Mouse (Mus musculus): Measurements from ENCODE around the gene Crtc1. TPM values are rescaled to one million over a fixed set of nuclear protein-coding genes. Genes with fewer than 3 reads are reported as not detected.

Crtc1 gene
- polyA plus RNA-seq, 1 experiment from 2014 or later, result 23.4 TPM

Other genes with a start within 250 kb of the Crtc1 start
- 3.9 and 4.0 TPM in 2 replicates for gene Slc25a42, start 227.3 kb downstream of the Crtc1 start, polyA plus RNA-seq (2014; fragmentation: Nextera tagmentation; extraction: Ambion mirVana)
- gene Sugp2, start 205.4 kb downstream of the Crtc1 start, polyA plus RNA-seq (2014; fragmentation: Nextera tagmentation; extraction: Ambion mirVana), result 28.1 and 31.7 TPM in 2 replicates
- 24.4 and 25.8 TPM in 2 replicates for gene Armc6, start 205.1 kb downstream of the Crtc1 start, polyA plus RNA-seq (2014; fragmentation: Nextera tagmentation; extraction: Ambion mirVana)
- 33.5 and 34.7 TPM in 2 replicates for gene Homer3, start 156.8 kb downstream of the Crtc1 start, polyA plus RNA-seq (2014; fragmentation: Nextera tagmentation; extraction: Ambion mirVana)
- gene Ddx49, start 137.1 kb downstream of the Crtc1 start, polyA plus RNA-seq (2014; fragmentation: Nextera tagmentation; extraction: Ambion mirVana), result 47.5 and 49.7 TPM in 2 replicates
- gene Cope, start 137.1 kb downstream of the Crtc1 start, polyA plus RNA-seq (2014; fragmentation: Nextera tagmentation; extraction: Ambion mirVana), result 331 and 336 TPM in 2 replicates
- gene Cers1, start 123.8 kb downstream of the Crtc1 start, polyA plus RNA-seq (2014; fragmentation: Nextera tagmentation; extraction: Ambion mirVana), result 4.3 and 4.6 TPM in 2 replicates
- 1.8 and 2.1 TPM in 2 replicates for gene Gdf1, start 109.8 kb downstream of the Crtc1 start, polyA plus RNA-seq (2014; fragmentation: Nextera tagmentation; extraction: Ambion mirVana)
- 16.6 and 19.4 TPM in 2 replicates for gene Upf1, start 86.3 kb downstream of the Crtc1 start, polyA plus RNA-seq (2014; fragmentation: Nextera tagmentation; extraction: Ambion mirVana)
- 0.44 and 0.77 TPM in 2 replicates for gene Comp, start 66.0 kb downstream of the Crtc1 start, polyA plus RNA-seq (2014; fragmentation: Nextera tagmentation; extraction: Ambion mirVana)
- gene Klhl26, start 37.4 kb upstream of the Crtc1 start, polyA plus RNA-seq (2014; fragmentation: Nextera tagmentation; extraction: Ambion mirVana), result 19.5 and 21.2 TPM in 2 replicates
- 3.7 and 5.1 TPM in 2 replicates for gene Tmem59l, start 47.8 kb upstream of the Crtc1 start, polyA plus RNA-seq (2014; fragmentation: Nextera tagmentation; extraction: Ambion mirVana)
- gene Crlf1, start 53.6 kb upstream of the Crtc1 start, polyA plus RNA-seq (2014; fragmentation: Nextera tagmentation; extraction: Ambion mirVana), result 1.4 and 1.9 TPM in 2 replicates
- gene Rex1bd, start 67.2 kb upstream of the Crtc1 start, polyA plus RNA-seq (2014; fragmentation: Nextera tagmentation; extraction: Ambion mirVana), result 130 and 136 TPM in 2 replicates
- gene Uba52, start 71.2 kb upstream of the Crtc1 start, polyA plus RNA-seq (2014; fragmentation: Nextera tagmentation; extraction: Ambion mirVana), result 1,195 and 1,247 TPM in 2 replicates
- gene Fkbp8, start 88.1 kb upstream of the Crtc1 start, polyA plus RNA-seq (2014; fragmentation: Nextera tagmentation; extraction: Ambion mirVana), result 271 and 278 TPM in 2 replicates
- 71.1 and 77.6 TPM in 2 replicates for gene Kxd1, start 88.4 kb upstream of the Crtc1 start, polyA plus RNA-seq (2014; fragmentation: Nextera tagmentation; extraction: Ambion mirVana)
- gene Ell, start 99.9 kb upstream of the Crtc1 start, polyA plus RNA-seq (2014; fragmentation: Nextera tagmentation; extraction: Ambion mirVana), result 16.6 and 18.5 TPM in 2 replicates
- gene Isyna1, start 154.8 kb upstream of the Crtc1 start, polyA plus RNA-seq (2014; fragmentation: Nextera tagmentation; extraction: Ambion mirVana), result 86.8 and 106 TPM in 2 replicates
- gene Ssbp4, start 169.3 kb upstream of the Crtc1 start, polyA plus RNA-seq (2014; fragmentation: Nextera tagmentation; extraction: Ambion mirVana), result 124 and 125 TPM in 2 replicates
- gene Lrrc25, start 176.6 kb upstream of the Crtc1 start, polyA plus RNA-seq (2014; fragmentation: Nextera tagmentation; extraction: Ambion mirVana), result 1.2 and 2.0 TPM in 2 replicates
- gene Gdf15, start 192.9 kb upstream of the Crtc1 start, polyA plus RNA-seq (2014; fragmentation: Nextera tagmentation; extraction: Ambion mirVana), result 0.55 and 1.1 TPM in 2 replicates
- 65.5 and 65.9 TPM in 2 replicates for gene Pgpep1, start 220.8 kb upstream of the Crtc1 start, polyA plus RNA-seq (2014; fragmentation: Nextera tagmentation; extraction: Ambion mirVana)
- gene Lsm4, start 233.7 kb upstream of the Crtc1 start, polyA plus RNA-seq (2014; fragmentation: Nextera tagmentation; extraction: Ambion mirVana), result 290 and 307 TPM in 2 replicates

Measured in intestine, embryonic 14.5 days (tissue).